In the genomic region with DNA sequence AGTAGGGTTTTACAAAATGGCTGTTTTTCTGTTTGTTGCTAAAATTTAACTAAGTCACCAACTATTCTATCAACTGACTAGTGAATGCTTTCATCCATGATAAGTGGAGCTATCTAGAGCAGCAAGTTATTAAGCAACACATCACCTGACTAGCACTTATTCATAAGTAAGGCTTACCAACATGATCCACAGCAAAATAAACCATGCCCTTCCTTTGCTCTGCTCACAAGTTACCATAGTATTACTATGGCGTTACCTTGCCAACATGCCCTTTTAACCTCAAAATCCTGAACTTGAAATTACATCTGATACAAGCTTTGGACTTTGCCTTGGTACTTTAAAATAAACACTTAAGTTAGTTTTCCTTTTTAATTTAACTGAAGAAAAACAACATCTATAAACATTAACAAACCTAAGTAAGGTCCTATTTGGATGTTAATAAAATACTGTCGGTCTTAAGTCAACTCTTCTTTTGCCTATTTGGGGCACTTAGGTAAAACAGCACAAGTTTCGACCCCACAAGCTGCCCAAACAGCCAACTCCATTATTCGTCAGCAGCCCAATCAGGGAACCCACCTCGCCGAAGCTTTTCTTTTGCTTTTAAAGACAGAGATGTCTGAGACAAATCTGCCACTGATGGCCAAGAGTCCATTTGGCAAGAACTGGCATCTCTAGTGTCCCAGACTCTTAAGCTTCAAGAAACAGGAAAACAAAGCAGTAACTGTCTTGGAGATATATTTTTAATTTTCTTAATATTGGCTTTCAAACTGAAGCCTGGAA, we compare ENCODE assay signal across 25 mouse cellular contexts.
DNase-seq lines count a peak whose midpoint lies in the region; ATAC-seq and TF ChIP-seq lines count a peak whose summit lies in the region.
"Had no signal": no experiment of that assay in that cellular context is flagged by ENCODE, and none has a peak within 500 bp of the region (broad histone marks: within the 10 kb centered on the region; RNA-seq: fewer than 3 reads in every experiment).

No protein-coding gene starts in this region.

- H3K4me2 ChIP-seq in kidney, embryonic 16.5 days (replicated peaks; ENCODE audit: low read depth, low read length) = no peak overlapping the region
- H3K4me2 ChIP-seq in liver, postnatal 0 days (ENCODE audit: low read depth, low read length) = no peak overlapping the region
- H3K4me2 ChIP-seq: embryonic facial prominence, embryonic 12.5 days; embryonic facial prominence, embryonic 15.5 days; heart, embryonic 13.5 days; hindbrain, embryonic 14.5 days had no signal

- no peaks in the 10 kb centered on the region for H3K9me3 ChIP-seq in kidney, embryonic 16.5 days (ENCODE audit: low read length)
- no peaks in the 10 kb centered on the region for H3K9me3 ChIP-seq in liver, postnatal 0 days (ENCODE audit: low read length)
- H3K9me3 ChIP-seq: embryonic facial prominence, embryonic 12.5 days; embryonic facial prominence, embryonic 15.5 days; heart, embryonic 10.5 days; heart, embryonic 13.5 days had no signal

- no peak for TF ChIP-seq POLR2A in kidney, adult 2 months (IDR thresholded peaks at IDR 0.05; ENCODE audit: low read depth, low read length)
- TF ChIP-seq POLR2A in liver, adult 2 months (IDR thresholded peaks at IDR 0.05; ENCODE audit: extremely low read depth, insufficient read depth, low read length) = no peak

- no peak overlapping the region for H3K4me3 ChIP-seq in kidney, adult 2 months (ENCODE audit: insufficient read depth, low read depth, low read length)
- H3K4me3 ChIP-seq in kidney, embryonic 16.5 days (ENCODE audit: low read length) = no peak overlapping the region
- H3K4me3 ChIP-seq in liver, adult 2 months (ENCODE audit: insufficient read depth, low read depth, low read length) = no peak overlapping the region
- H3K4me3 ChIP-seq in liver, postnatal 0 days (ENCODE audit: low read depth, low read length) = no peak overlapping the region
- H3K4me3 ChIP-seq: embryonic facial prominence, embryonic 12.5 days; embryonic facial prominence, embryonic 15.5 days; heart, adult 2 months; heart, embryonic 10.5 days; heart, embryonic 13.5 days had no signal

- H3K27me3 ChIP-seq in kidney, adult 2 months (replicated peaks; ENCODE audit: control insufficient read depth, insufficient read depth, low read length) = no peaks in the 10 kb centered on the region
- no peaks in the 10 kb centered on the region for H3K27me3 ChIP-seq in kidney, embryonic 16.5 days (ENCODE audit: insufficient read depth, low read length)
- H3K27me3 ChIP-seq in liver, adult 2 months (ENCODE audit: control insufficient read depth, insufficient read depth, low read length) = no peaks in the 10 kb centered on the region
- H3K27me3 ChIP-seq in liver, postnatal 0 days (ENCODE audit: insufficient read depth, low read length) = no peaks in the 10 kb centered on the region
- H3K27me3 ChIP-seq: embryonic facial prominence, embryonic 12.5 days; embryonic facial prominence, embryonic 15.5 days; heart, embryonic 13.5 days had no signal

- no peak for TF ChIP-seq CTCF in kidney, adult 2 months (conservative IDR thresholded peaks at IDR 0.05; ENCODE audit: insufficient read depth, insufficient read length, low read depth, low read length)
- no peak for TF ChIP-seq CTCF in liver, adult 2 months (IDR thresholded peaks at IDR 0.05; ENCODE audit: low read depth, low read length)
- no peak for TF ChIP-seq CTCF in liver, postnatal 0 days (IDR thresholded peaks at IDR 0.05; ENCODE audit: low read depth)

- peak; percentile 82 for DNase-seq in kidney, adult 2 months
- DNase-seq in liver, adult 2 months (ENCODE audit: extremely low read depth, low read depth, low spot score) = peak; percentile 40
- DNase-seq in liver, postnatal 0 days = no peak
- DNase-seq in kidney, postnatal 25 days = peak; percentile 21 to 55
- DNase-seq in thymus, postnatal 4 days = no peak
- DNase-seq: adrenal gland, adult 2 months; adrenal gland, postnatal 14 days; cerebellum, adult 11 months; cerebellum, adult 2 months; cerebellum, adult 9-11 months; cerebellum, postnatal 25 days; forebrain, postnatal 0 days; gastrocnemius, postnatal 10 days; gastrocnemius, postnatal 36 days; heart, adult 2 months; heart, postnatal 14 days; heart, postnatal 4 days had no signal

- no peaks in the 10 kb centered on the region for H3K79me2 ChIP-seq in liver, adult 2 months (ENCODE audit: control insufficient read depth, insufficient read depth, low read length)

- no peak for TF ChIP-seq EP300 in liver, postnatal 0 days (IDR thresholded peaks at IDR 0.05; ENCODE audit: low read depth)

- 56% methylated on average over 6 of the region's 6 CpGs for WGBS in kidney, adult 2 months
- 80% methylated on average over 6 of the region's 6 CpGs for WGBS in kidney, embryonic 16.5 days
- WGBS in liver, adult 2 months = 79% methylated on average over 6 of the region's 6 CpGs
- WGBS in liver, postnatal 0 days (ENCODE audit: insufficient replicate concordance) = 80% methylated on average over 6 of the region's 6 CpGs

- ATAC-seq in kidney, embryonic 16.5 days (ENCODE audit: low FRiP score, low TSS enrichment) = no peak
- no peak for ATAC-seq in liver, postnatal 0 days
- ATAC-seq: CD4-positive, CD25-positive, alpha-beta regulatory T cell, adult 4 months; forebrain, embryonic 14.5 days; forebrain, postnatal 0 days had no signal

- H3K4me1 ChIP-seq in kidney, adult 2 months (ENCODE audit: control insufficient read depth, insufficient read depth, low read length) = peaks cover 12% of the 10 kb centered on the region; the same call in 1 of the 2 replicates
- 0 out of 2 replicates have a peak, but pooled peaks cover 3% of the 10 kb centered on the region for H3K4me1 ChIP-seq in kidney, embryonic 16.5 days (ENCODE audit: insufficient read depth, low read length)
- H3K4me1 ChIP-seq in liver, adult 2 months (ENCODE audit: control insufficient read depth, insufficient read depth, low read length) = no peaks in the 10 kb centered on the region
- no peaks in the 10 kb centered on the region for H3K4me1 ChIP-seq in liver, postnatal 0 days (ENCODE audit: insufficient read depth)
- H3K4me1 ChIP-seq: heart, embryonic 10.5 days had no signal

- H3K9ac ChIP-seq in kidney, embryonic 16.5 days (replicated peaks; ENCODE audit: low read length) = no peak overlapping the region
- H3K9ac ChIP-seq in liver, adult 2 months (ENCODE audit: low read depth, low read length) = no peak overlapping the region
- no peak overlapping the region for H3K9ac ChIP-seq in liver, postnatal 0 days (replicated peaks)
- H3K9ac ChIP-seq: embryonic facial prominence, embryonic 12.5 days; embryonic facial prominence, embryonic 15.5 days; forebrain, postnatal 0 days; heart, embryonic 13.5 days; hindbrain, embryonic 14.5 days had no signal

- no peaks in the 10 kb centered on the region for H3K36me3 ChIP-seq in kidney, adult 2 months (ENCODE audit: control insufficient read depth, insufficient read depth, low read length)
- H3K36me3 ChIP-seq in kidney, embryonic 16.5 days (ENCODE audit: insufficient read depth, low read length) = no peaks in the 10 kb centered on the region
- no peaks in the 10 kb centered on the region for H3K36me3 ChIP-seq in liver, adult 2 months (ENCODE audit: control insufficient read depth, insufficient read depth, low read length)
- no peaks in the 10 kb centered on the region for H3K36me3 ChIP-seq in liver, postnatal 0 days (replicated peaks; ENCODE audit: insufficient read depth, low read length)
- H3K36me3 ChIP-seq: embryonic facial prominence, embryonic 12.5 days; embryonic facial prominence, embryonic 15.5 days; heart, embryonic 10.5 days; heart, embryonic 13.5 days had no signal

- H3K27ac ChIP-seq in kidney, adult 2 months (ENCODE audit: insufficient read depth, low read depth, low read length) = peak overlapping the region; percentile 77
- H3K27ac ChIP-seq in kidney, embryonic 16.5 days (ENCODE audit: low read length) = no peak overlapping the region
- H3K27ac ChIP-seq in liver, adult 2 months (replicated peaks; ENCODE audit: insufficient read depth, low read depth, low read length) = no peak overlapping the region
- H3K27ac ChIP-seq in liver, postnatal 0 days (ENCODE audit: low read depth) = no peak overlapping the region
- H3K27ac ChIP-seq: embryonic facial prominence, embryonic 12.5 days; embryonic facial prominence, embryonic 15.5 days; heart, adult 2 months; heart, embryonic 10.5 days; heart, embryonic 13.5 days; hindbrain, embryonic 14.5 days had no signal

Comparison
In these comparisons a context has a peak if more than half of its experiments do, and no peak if none do; other contexts are left out.
1. DNase-seq: peak in kidney, adult 2 months (single experiment), liver, adult 2 months (single experiment) and kidney, postnatal 25 days (2 of 2); none in liver, postnatal 0 days (single experiment) and thymus, postnatal 4 days (single experiment).